Mouse (Mus musculus) v-Abl transformed pro-B cells (cell line): Measurements from ENCODE around the gene Macrod2.

Experiments used
- in situ Hi-C, 2 experiments: fragments of 400-800 bp; cut with MboI; formaldehyde crosslinking; loops; one replicate each; pipeline ENCODE4 v1.15.1; 2025; ENCODE audit not compliant: unreplicated experiment in 2 of 2

The Macrod2 gene

DNA sequence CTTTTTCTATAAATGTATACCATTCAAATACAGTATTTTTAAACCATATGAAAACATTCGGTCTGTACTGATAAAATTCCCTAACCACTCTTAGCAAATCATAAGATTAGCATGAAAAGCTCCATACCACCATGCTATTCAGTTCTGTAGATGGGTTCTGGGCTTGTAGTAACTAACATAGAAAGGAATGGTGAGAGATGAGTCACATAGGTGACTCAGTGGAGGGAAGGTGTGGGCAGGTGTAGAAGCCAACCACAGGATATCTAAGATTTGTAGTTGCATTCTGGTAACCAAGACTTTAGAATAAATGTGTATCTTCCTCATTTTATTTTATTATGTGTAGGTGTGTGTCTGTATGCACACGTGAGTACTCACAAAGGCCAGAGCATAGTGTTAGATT is 166.3 kb downstream of the Macrod2 start:
- in situ Hi-C loops: no loop called here

DNA sequence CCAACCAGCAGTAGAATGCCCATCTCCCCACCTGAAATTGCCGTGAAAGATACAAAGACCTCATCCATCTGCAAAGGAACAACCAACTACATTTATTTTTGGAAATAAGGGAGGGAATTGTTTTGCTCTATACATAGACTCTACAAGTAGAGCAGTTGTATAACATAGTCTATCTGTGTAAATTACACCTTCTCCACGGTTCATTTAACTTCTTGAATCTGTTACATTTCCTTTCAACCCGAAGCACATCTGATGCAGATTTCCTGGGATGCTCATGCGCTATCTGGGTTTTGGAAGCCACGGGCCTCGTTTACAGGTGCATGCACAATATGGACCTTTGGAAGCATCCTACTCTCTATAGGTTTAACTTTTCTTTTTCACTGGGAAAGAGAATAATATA is 175.8 kb downstream of the Macrod2 start:
- in situ Hi-C loops: no loop called here

DNA sequence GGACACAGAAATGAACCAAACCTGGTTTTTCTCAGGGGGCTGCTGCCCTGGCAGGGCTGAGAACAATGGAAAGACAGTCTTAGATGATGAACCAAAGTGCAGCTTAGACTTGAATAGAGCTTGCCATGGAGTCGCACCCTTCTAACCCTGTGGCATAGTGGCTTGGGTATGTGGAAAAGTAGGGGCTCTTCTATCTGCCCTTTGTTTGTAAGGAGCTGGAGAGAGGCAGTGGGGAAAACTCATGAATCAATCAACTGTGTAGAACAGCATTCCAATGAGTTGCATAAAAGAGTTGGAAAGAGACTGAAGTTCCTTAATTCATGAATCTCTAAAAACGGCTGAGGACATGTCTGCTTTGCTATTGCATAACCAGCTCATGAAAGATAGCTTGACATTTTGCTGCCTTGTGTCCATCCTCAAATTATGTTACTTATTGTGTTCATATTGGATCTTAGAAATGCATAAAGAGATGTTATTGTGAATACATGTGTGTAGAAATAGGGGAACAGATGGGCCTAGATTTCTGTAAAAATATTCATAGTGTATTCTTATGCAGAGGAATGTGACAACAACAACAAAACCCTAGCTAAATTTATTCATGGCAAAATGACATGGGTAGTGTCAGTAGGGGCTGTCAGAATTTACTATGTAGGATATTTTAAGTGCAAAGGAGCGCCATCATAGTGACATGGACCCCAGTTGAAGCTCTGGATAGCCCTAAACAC is 197.6 kb downstream of the Macrod2 start:
- in situ Hi-C loops: no loop called here

- in situ Hi-C loops: no loop called here
These were observed 201.8 kb downstream of the Macrod2 start for GRCm38 (mm10) chr2:140596906-140597305.

DNA sequence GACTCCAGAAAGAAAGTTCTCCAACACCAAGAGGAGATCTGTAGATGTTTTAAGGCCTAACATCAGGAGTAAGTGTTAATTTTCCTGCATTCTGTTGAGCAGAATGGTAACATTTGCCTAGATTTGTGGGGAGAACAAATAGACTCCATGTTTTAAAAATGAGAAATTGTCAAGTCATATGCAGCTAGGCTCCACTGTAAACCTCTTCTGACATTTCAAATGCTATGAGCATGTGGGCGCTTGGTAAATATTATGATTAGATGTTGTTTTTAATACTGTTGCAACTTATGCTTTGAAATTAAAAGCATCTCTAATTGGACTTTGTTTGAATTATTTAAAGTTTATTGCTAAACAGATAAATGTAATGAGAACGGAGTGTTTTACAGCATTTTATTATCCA is 220.3 kb downstream of the Macrod2 start:
- in situ Hi-C loops: no loop called here

DNA sequence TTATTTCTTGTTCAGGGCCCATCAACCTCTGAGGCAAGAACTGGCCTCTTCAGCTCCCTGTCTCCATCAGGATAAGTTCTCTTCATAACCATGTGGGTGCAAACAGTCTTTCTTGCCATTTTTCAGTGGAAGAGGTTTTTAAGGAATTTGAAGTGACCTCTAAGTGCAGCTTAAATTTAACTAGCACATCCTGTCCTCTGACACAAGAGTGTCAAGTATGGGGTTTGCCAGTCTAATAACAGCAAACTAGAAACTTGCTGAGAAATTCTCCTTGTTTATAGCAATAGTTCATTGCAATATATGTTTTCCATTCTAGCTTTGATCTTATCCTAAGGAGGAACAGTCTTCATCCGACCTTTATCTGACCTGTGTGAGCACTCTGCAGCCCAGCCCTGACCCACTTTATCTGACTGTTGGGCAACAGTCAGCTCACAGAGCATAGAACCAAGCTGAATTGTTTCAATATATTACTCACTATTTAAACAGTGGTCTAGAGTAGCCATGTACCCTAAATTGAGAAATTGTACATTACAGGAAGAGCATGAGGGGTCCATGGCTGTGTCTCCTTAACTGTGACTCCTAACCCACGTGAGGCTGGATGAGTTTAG is 226.7 kb downstream of the Macrod2 start:
- in situ Hi-C loops: no loop called here

GRCm38 (mm10) chr2:140653481-140653880 is 258.4 kb downstream of the Macrod2 start:
- in situ Hi-C loops: no loop called here

- in situ Hi-C loops: no loop called here
These were observed 258.9 kb downstream of the Macrod2 start for GRCm38 (mm10) chr2:140653978-140654377.

- in situ Hi-C loops: no loop called here
These were observed 267.6 kb downstream of the Macrod2 start for GRCm38 (mm10) chr2:140662673-140663072.

GRCm38 (mm10) chr2:140664381-140664780 is 269.3 kb downstream of the Macrod2 start:
- in situ Hi-C loops: no loop called here

- in situ Hi-C loops: no loop called here
These were observed 271.7 kb downstream of the Macrod2 start for GRCm38 (mm10) chr2:140666846-140667245.

- in situ Hi-C loops: no loop called here
These were observed 272.3 kb downstream of the Macrod2 start for GRCm38 (mm10) chr2:140667261-140668047.

DNA sequence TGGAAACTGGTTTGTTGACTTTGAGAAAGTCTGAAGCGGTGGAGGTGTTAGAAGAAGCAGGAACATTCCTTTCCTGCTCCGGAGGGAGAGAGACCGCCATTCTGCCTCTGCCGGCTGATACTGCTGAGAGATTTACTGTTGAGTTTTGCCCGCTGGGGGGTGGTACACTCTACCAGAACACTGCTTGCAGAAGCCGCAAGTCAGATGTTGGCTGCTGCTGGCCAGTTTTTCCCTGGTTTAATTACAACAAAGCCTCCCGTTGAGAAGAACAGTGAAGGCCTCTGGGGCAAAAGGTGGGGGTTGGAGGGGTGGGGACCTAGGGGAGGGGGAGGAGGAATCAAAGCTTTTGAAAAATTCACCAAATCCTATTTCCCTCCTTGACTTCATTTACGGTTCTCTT is 273.2 kb downstream of the Macrod2 start:
- in situ Hi-C loops: no loop called here

GRCm38 (mm10) chr2:140669081-140669480 is 274.0 kb downstream of the Macrod2 start:
- in situ Hi-C loops: no loop called here

DNA sequence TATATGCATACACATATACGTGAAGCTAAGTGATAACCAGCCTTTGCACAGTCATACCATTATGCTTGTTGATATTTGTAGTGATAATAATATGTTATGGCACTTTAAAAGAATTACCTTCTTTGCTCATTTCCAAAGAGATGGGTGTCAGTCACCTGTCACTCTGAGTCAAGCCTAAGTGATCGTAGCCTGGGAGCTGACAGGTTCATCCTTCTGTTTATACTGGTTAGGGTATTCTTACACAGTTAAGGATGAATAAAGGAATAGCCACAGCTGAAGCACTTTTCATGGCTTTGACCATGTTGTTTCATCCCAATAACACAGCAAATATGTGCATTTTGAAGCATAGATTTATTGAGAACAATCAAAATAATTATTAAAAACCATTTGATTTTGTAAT is 274.7 kb downstream of the Macrod2 start:
- in situ Hi-C loops: no loop called here

GRCm38 (mm10) chr2:140670457-140670856 is 275.3 kb downstream of the Macrod2 start:
- in situ Hi-C loops: no loop called here

GRCm38 (mm10) chr2:140670963-140671702 is 276.0 kb downstream of the Macrod2 start, which contains the start of gene Flrt3:
Gene Flrt3 (minus strand): TSS chr2:140671469.
- in situ Hi-C loops: no loop called here

DNA sequence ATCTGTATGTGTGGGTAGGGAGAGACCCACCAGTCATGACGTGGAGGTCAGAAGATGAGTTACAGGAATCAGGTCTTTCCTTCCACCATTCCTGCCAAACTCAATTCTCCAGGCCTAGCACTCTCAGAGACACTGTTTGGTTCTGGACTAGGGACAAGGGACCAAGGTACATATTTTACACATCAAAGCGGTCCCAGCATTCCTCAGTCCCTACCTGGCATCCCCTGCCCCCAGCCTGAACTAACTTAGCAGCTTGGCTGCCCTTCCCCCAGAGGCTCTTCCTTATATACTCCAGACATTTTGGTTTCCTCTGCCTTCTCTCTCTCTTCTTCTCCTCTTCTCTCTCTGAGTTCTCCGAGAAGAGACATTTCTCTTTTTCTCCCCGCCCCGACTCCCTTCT is 278.4 kb downstream of the Macrod2 start:
- in situ Hi-C loops: no loop called here

DNA sequence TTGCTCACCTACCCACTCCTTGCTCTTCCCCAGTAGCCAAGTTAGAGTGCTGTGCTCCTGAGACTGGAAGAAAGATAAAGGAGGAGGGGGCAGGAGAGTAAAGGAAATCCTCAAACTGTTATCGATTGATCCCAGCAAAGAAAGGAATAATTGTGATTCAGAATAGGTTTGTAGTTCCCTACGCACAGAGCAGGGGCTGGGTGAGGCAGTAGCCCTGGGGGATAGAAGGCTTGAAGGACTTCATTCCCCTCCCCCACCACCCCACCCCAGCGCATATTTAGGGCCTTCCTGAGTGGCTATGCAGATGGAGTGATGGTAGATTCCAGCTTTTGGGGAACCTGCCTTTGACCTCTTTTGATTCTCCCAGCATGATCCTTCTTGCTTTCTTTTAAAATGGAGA is 281.6 kb downstream of the Macrod2 start:
- in situ Hi-C loops: no loop called here

DNA sequence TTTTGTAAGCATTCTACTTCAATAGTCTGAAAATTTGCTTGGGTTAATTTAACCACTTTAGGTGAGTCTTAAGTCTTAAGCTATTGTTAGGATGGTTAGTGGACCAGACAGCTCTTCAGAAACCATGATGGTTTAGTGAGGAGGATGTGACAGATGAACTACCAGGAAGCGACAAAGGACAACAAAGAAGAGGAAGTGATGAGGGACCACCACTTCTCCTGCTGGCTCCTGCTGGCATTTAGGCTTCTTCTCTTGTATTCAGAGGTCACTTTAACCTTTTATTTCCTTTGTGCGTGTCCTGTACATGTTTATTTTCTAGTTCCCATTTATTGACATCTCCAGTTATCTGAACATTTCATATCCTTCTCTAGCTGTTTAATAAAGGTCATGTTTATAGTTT is 295.8 kb downstream of the Macrod2 start:
- in situ Hi-C loops: no loop called here

DNA sequence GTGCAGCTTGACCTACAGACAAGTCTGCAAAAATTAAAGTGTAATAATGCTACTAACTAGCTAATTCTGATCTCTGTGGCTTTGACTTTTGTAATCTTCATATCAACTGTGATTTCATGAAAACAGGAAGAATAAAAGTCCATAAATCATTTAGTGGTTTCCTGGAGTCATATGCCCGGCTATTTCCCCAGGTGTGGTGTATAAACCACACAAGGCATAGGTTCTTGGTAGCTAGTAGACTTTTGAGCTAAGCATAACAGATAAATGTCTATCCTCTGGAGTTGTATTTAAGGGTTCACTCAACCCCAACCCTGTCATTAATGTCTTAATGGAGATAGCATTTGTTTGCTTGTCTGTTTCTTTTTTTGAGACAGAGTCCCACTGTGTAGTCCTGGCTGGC is 296.3 kb downstream of the Macrod2 start:
- in situ Hi-C loops: no loop called here
